Mouse (Mus musculus): ENCODE data around the gene Mettl4. TPM values are rescaled to one million over a fixed set of nuclear protein-coding genes. Genes with fewer than 3 reads are reported as not detected.

The Mettl4 gene
- total and polyA plus RNA-seq, 3 experiments = 2.1 to 26.0 (median 15.0) TPM

GRCm38 (mm10) chr17:94673515-94674317 lies 76.1 kb downstream of the Mettl4 start:
- no peak for ATAC-seq (ENCODE audit: extremely low read depth, insufficient number of reproducible peaks, low FRiP score, poor library complexity, severe bottlenecking)

More at GRCm38 (mm10) chr17:94673515-94674317, 76.1 kb downstream of the Mettl4 start:
- H3K36me3 ChIP-seq (replicated peaks) = no peaks in the 10 kb centered on the region
- H3K27me3 ChIP-seq (ENCODE audit: insufficient read depth, low read length) = no peaks in the 10 kb centered on the region
- no peak overlapping the region for H3K4me3 ChIP-seq (ENCODE audit: low read depth, low read length)
- TF ChIP-seq GATA2 (IDR thresholded peaks at IDR 0.05; ENCODE audit: borderline replicate concordance, low read depth, low read length) (no peak), TAL1 (conservative IDR thresholded peaks at IDR 0.05; ENCODE audit: low read depth, low read length) (no peak), GATA1 (IDR thresholded peaks at IDR 0.05; ENCODE audit: borderline replicate concordance, low read length) (no peak), POLR2AphosphoS5 (IDR thresholded peaks at IDR 0.05; ENCODE audit: insufficient replicate concordance, low read depth, low read length) (no peak), CTCF (IDR thresholded peaks at IDR 0.05; ENCODE audit: low read depth, low read length) (no peak)
- no peaks in the 10 kb centered on the region for H3K4me1 ChIP-seq (ENCODE audit: insufficient read depth, low read depth, low read length)
- no peaks in the 10 kb centered on the region for H3K9me3 ChIP-seq (replicated peaks)
- no peak for DNase-seq (ENCODE audit: low spot score)

Data from G1E (cell line).